Mouse (Mus musculus) ovary, adult 18-20 months (tissue): Measurements from ENCODE around the gene Scd3.
A peak's percentile ranks its signal among the peaks of the same experiment; 100 is the strongest.
"Not testable (repeated sequence)": the region's sequence is repeated elsewhere in the genome, so short reads cannot be mapped to it uniquely, and the experiment has no call there.

Experiments used
- DNase-seq: peaks from one replicate; pipeline ENCODE4 v3.0.0; 2022; ENCODE audit warnings: low spot score, mixed read lengths

The Scd3 gene

GRCm38 (mm10) chr19:44273711-44274110 lies 70.6 kb downstream of the Scd3 start:
- DNase-seq: no peak

GRCm38 (mm10) chr19:44274452-44274851 lies 71.4 kb downstream of the Scd3 start:
- no peak for DNase-seq

- no peak for DNase-seq
These were observed 72.3 kb downstream of the Scd3 start for GRCm38 (mm10) chr19:44275418-44275817.

- no peak for DNase-seq
These were observed 73.8 kb downstream of the Scd3 start for GRCm38 (mm10) chr19:44276861-44277260.

- no peak for DNase-seq
These were observed 74.9 kb downstream of the Scd3 start for GRCm38 (mm10) chr19:44277931-44278330.

- no peak for DNase-seq
These were observed 77.7 kb downstream of the Scd3 start for GRCm38 (mm10) chr19:44280755-44281154.

- DNase-seq: not testable (repeated sequence)
These were observed 78.9 kb downstream of the Scd3 start for GRCm38 (mm10) chr19:44281825-44282447.

- DNase-seq: no peak
These were observed 79.6 kb downstream of the Scd3 start for GRCm38 (mm10) chr19:44282534-44283156.

GRCm38 (mm10) chr19:44283157-44284024 lies 80.3 kb downstream of the Scd3 start:
- no peak for DNase-seq

GRCm38 (mm10) chr19:44284025-44284695 lies 81.1 kb downstream of the Scd3 start:
- DNase-seq: peak; percentile 89

- DNase-seq: no peak
These were observed 81.7 kb downstream of the Scd3 start for GRCm38 (mm10) chr19:44284723-44285122.

- no peak for DNase-seq
These were observed 82.5 kb downstream of the Scd3 start for GRCm38 (mm10) chr19:44285554-44285953.

- no peak for DNase-seq
These were observed 83.0 kb downstream of the Scd3 start for GRCm38 (mm10) chr19:44286109-44286508.

GRCm38 (mm10) chr19:44287415-44288110 lies 84.5 kb downstream of the Scd3 start:
- DNase-seq: no peak

GRCm38 (mm10) chr19:44292083-44292482 lies 89.0 kb downstream of the Scd3 start:
- DNase-seq: no peak

- no peak for DNase-seq
These were observed 89.4 kb downstream of the Scd3 start for GRCm38 (mm10) chr19:44292483-44292882.

GRCm38 (mm10) chr19:44292941-44293768 lies 90.1 kb downstream of the Scd3 start, which contains the start of gene Scd2:
Scd2 (plus strand) TSS chr19:44293674.
- peak; percentile 51 for DNase-seq
